Mouse (Mus musculus): Measurements from ENCODE around the gene Kcnk2.
A peak's percentile ranks its signal among the peaks of the same experiment; 100 is the strongest.
"Not testable (repeated sequence)": the region's sequence is repeated elsewhere in the genome, so short reads cannot be mapped to it uniquely, and the experiment has no call there.

Gene Kcnk2

DNA sequence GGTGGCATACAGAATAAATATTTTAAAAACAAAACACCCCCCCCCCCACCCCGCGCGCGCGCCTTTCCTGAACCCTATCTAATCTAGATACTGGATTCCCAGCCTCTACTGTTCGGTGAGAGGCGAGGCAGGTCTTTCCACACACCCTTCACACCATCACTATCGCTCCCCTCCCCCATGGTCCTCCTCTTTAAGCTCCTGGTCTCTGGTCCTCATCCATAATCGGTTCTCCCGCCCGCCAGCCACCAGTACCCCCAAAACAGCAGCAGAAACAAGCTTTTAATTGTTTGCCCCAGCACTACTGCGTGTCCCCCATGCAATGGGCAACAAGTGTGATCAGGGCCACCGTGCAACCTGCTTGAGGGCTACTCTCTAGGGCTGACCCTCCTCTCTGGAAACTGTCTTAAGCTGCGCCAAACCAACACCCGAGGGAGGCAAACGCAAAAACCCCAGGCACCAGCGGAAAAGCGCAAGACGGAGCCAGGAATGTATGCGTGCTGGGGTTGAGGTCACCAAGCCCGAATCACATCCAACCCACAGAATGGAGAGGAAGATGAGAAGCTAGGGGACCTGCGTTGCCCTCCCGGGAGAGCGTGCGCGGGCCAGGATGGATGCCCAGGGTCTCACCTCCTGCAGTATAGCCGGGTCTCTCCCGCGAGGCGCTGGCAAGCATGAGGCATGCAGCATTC lies 59.5 kb downstream of the Kcnk2 start:
- DNase-seq (ENCODE audit: low spot score) = no peak

DNA sequence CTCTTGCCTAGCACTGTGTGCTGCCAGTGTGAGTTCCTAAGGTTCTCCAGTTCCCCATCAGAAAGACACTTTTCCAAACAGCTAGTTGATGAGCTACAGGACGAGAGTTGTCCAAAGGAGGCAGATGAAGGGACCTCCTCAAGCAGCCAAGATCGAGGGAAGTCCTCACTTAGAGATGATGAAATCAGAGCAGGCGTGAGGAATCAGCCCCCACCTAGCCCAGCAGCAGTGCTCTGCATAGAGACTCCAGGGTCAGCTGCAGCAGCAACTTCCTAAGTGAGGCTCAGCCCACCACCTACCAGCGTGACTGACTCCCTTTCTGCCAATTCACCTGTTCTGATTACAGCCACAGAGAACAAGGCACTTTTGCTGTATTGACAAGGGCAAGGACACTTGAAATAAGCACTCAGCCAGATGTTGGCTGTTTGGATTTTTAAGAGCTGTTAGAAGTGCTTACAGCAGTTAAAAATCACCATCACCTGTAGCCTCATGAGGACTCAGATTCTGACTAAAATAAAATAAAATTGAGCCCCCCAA lies 60.6 kb downstream of the Kcnk2 start:
- DNase-seq (ENCODE audit: low spot score) = peak; percentile 61

DNA sequence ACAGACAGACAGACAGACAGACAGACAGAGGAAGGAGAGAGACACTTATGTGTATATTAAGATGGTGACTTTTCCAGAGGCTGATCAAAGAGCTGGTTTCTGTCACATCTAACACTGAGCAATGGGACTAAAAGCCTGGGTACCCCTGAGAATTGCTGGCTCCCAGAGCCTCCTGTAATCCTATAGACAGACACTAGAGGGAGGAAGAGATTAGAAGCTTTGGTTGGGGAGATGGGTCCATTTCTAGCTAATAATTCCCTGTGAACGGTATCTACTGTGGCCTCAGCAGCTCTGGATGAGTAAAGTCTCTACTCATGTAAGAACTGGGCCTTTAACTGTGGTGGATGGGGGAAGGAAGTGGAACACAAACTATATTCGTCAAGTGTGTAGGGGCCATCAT lies 86.2 kb downstream of the Kcnk2 start:
- DNase-seq (ENCODE audit: low spot score) = no peak

DNA sequence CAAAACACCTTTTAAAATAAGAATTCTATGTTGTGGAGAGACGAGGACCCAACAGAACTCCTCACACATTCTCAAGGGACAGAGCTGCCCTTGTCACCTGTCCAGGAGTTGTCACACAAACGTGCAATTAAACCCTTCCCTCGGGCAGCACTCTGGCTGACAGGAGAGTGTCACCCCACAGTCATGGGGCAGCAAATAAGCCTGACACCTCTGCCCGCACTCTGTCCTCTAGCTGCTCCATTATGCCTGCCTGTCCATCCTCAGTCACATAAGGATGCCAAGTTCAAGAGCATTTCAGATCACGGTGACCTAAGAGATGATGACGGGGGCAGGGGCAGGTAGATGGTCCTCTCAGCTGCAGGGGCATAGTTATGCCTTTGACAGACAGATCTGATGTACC lies 87.6 kb downstream of the Kcnk2 start:
- no peak for DNase-seq (ENCODE audit: low spot score)

DNA sequence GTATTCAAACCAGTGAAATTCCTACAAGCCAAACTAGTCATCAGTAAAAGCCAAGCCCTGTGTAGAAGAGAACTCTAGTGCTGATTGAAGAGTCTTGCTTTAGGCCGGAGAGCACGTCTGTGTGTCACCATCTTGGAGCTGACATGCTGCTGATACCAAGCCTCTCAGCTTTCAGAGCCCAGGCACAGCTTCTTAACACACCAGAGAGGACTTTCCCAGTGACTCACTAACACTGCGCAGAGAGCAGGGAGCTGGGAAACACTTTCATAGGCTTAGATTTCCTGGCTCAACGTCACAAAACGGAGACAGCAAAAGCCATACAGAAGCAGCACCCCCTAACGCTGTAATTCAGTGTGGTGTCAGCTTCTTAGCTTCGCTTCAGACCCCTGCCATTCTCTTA lies 88.3 kb downstream of the Kcnk2 start:
- no peak for DNase-seq (ENCODE audit: low spot score)

DNA sequence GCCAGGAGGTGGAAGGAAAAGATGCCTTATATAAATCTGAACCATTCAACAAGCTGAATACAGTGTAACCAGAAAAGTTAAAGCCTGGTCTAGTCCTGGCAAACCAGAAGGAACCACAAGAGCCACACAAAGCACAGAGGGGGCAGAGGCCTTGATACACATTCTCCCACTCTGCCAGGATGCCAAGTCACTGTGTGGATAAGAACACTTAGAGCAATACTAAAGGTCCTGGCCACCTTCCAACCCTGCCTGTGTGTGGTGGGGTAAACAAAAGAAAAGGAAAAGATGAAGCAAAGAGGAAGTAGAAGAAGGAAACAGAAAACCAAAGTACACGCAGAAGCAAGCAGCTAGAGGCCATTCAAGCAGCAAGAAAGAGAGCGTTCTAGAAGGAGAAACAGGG lies 91.9 kb downstream of the Kcnk2 start:
- DNase-seq (ENCODE audit: low spot score) = peak; percentile 53

DNA sequence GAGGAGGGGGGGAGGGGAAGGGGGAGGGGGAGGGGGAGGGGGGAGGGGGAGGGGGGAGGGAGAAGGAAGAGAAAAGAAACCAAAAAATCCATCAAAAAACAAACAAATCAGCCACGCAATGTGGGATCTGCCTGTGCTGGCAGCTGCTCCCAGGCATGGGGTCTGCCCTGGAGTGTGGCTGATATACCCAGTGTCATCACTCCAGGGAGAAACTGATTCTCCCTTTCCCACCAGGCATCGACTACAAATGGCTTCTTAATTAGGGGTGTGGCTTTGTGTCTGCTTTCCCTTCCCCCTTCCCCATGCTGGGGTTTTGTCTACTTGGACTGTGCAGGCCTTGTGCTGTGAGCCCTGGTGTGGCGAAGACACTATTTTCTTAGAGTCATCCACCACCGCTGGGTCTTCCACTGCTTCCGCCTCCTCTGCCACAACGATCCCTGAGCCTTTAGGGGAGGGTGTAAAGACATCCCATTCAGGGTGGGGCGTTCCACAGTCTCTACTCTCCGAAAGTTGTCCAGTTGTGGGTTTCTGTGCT lies 97.0 kb downstream of the Kcnk2 start:
- no peak for DNase-seq (ENCODE audit: low spot score)

DNA sequence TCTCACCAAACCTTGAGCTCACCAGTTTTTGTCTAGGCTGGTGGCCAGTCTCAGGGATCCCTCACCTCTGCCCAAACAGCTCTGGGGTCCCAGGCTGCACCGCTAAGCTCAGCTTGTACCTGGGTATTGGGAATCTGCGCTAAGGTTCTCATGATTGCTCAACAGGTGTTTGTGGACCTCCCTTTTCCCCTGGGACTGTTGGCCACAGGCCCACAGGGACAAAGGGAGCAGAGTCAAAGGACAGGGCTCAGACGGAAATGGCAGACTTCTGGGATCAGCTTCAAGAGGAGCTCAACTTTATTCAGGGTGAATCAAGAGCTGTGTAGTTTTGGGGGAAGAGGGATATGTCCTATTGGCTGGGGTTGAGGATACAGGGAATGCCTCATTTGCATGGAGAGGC lies 99.1 kb downstream of the Kcnk2 start:
- no peak for DNase-seq (ENCODE audit: low spot score)

DNA sequence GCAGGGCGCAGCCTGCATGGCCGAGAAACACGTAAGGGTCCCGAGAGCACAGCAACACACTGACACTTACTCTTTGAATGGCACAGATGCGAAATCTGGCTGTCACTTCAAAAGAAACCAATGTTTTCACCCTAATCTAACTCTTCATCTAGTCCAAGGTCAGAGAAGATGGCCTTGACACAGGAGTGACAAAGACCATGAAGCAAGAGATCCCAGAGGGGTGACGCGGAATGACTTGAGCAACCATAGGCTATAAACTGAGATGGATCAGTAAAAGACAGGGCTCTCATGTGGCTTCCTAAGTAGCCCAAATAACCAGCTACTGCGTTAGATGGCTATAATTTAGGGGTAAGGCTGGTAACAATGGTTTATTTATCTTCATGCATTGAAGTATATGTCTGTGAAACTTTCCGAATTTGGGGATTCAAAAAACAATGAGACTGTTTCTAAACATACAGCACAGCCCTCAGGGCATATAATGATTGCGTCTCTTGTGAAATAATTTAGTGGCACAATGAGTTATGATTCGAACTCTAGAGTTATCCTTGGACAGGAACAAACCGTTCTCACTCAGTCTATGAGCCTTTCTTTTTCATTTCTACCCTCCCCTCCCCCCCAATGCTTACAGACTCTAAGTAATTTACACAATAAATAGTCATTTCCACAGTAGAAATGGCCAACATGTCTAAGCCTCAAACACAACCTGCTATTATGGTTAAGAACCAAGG lies 108.2 kb downstream of the Kcnk2 start:
- DNase-seq (ENCODE audit: low spot score) = no peak

DNA sequence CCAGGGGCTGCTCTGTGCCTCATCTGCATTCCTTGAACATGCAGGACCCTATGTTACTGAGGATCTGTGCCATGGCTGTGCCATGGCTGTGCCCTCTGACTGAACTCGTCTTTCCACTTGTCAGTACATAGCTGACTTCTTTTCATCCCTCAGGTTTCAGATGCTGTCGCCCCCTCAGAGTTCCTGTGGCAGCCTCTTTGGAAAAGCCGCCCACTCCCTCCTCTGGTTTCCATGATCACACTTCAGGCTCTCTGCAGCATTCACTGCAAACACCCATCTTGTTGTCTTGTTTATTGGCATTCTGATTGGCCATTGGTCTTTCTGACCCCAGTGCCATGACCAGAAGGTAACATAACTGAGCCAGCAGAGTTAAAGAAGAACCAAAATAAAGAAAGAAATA lies 111.2 kb downstream of the Kcnk2 start:
- DNase-seq (ENCODE audit: low spot score) = no peak

DNA sequence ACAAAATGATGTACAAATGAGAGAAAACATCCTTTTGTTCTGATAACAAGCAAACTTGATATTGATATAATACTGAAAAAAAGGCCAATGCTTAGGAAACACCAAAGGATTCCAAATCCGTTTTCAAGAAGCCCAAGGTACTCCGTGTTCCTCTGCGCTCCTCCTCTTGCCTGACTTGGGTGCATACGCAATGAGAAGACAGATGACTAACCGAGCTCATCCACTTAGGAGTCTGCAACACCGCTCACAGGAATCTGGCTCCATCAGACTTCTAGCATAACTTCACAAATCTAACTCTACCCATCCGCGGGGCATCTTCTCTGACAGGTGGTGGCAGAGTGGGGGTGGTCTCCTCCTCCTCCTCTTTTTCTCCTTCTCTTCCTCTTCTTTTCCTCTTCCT lies 113.1 kb downstream of the Kcnk2 start:
- no peak for DNase-seq (ENCODE audit: low spot score)

DNA sequence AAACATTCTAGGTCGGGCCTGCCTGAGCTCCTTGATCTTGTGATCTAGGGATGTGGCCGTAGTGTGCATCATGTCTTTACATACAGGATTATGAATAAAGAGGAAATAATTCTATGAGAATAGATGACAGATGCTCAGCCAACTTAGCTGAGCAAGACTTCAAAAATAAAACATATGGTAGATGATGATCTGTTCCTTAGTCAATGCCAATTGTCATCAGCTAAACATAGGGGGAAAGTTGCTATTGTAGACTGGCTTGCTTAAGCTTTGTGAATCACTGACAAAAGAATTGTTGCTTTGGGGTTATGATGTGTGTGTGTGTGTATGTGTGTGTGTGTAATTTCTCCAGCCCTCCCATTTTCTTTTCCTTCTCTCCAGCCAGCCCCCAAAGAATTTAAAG lies 129.8 kb downstream of the Kcnk2 start:
- no peak for DNase-seq (ENCODE audit: low spot score)

DNA sequence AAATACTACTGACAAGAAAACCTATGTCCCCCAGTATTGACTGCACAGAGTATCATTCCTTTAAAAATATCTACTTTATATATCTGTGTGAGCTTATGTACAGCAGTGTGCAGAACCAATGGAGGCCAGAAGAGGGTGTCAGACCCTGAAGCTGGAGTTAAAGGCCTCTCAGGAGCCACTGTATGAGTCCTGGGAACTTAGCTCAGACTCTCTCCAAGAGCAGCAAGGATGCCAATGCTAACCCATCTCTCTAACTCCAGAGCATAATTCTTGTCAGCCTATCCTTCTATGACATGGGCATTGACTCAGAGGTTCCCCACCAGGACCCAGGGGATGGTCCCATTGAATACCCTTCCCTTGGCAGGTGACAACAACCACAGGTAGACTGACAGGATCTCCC lies 148.4 kb downstream of the Kcnk2 start:
- no peak for DNase-seq (ENCODE audit: low spot score)

DNA sequence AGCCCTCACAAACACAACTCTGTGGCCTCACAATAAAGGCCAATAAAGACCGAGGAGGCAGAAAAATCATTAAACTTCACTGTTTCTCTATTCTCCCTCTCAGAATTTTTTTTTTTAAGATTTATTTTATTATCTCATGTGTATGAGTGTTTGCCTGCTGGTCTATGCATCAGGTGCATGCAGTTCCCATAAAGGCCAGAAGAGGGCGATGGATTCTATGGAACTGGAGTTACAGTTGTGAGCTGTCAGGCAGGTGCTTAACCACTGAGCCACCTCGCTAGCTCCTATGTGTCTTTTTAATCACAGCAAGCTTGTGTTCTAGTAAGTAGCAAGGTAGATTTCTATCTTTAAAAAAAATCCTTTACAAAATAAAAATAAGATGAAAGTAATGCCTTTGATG lies 148.9 kb downstream of the Kcnk2 start:
- DNase-seq (ENCODE audit: low spot score) = no peak

DNA sequence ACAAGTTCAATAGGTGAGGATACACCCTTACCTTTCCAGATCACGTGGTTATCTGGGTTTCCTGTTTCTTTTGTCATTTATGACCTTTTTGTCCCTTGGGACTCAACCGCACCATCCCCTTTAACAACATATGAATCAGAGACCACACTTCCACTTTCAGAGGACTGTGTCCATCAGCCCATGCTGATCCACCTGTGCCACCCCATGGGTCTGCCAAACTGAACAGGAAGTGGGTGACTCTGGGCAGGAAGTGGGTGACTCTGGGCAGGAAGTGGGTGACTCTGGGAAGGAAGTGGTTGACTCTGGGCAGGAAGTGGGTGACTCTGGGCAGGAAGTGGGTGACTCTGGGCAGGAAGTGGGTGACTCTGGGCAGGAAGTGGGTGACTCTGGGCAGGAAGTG lies 158.9 kb downstream of the Kcnk2 start:
- not testable (repeated sequence) for DNase-seq (ENCODE audit: low spot score)

DNA sequence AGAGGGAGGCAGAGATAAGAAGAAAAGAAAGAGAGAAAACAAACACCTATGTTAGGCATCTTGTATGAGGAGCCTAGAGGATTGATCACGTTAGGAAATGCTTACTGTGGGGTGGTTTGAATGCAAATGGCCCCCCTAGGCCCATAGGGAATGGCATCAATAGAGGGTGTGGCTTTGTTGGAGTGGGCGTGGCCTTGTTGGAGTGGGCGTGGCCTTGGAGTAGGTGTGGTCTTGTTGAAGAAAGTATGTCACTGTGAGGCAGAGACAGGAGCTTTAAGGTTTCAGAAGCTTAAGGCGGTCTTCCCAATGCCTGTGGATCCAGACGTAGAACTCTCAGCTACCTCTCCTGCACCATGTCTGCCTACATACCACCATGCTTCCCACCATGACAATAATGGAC lies 166.8 kb downstream of the Kcnk2 start:
- DNase-seq (ENCODE audit: low spot score) = no peak

DNA sequence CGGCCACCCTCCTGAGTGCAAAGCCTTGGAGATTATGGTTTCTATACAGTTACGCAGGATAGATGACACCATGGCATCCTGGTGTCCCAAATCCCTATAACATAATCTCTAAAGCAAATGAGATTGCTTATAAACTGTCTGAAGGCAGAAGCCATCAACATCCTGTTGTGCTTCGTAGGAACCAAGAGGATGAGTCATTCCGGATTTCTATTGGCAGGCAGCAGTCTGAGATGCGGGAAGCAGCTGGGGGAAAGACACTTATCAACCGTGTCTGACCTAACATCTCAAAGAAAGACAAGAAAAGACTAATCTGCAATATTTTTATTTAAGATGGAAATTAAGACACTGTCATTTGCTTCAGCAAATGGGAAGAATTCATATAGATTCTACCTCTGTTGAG lies 169.2 kb downstream of the Kcnk2 start:
- DNase-seq (ENCODE audit: low spot score) = no peak

DNA sequence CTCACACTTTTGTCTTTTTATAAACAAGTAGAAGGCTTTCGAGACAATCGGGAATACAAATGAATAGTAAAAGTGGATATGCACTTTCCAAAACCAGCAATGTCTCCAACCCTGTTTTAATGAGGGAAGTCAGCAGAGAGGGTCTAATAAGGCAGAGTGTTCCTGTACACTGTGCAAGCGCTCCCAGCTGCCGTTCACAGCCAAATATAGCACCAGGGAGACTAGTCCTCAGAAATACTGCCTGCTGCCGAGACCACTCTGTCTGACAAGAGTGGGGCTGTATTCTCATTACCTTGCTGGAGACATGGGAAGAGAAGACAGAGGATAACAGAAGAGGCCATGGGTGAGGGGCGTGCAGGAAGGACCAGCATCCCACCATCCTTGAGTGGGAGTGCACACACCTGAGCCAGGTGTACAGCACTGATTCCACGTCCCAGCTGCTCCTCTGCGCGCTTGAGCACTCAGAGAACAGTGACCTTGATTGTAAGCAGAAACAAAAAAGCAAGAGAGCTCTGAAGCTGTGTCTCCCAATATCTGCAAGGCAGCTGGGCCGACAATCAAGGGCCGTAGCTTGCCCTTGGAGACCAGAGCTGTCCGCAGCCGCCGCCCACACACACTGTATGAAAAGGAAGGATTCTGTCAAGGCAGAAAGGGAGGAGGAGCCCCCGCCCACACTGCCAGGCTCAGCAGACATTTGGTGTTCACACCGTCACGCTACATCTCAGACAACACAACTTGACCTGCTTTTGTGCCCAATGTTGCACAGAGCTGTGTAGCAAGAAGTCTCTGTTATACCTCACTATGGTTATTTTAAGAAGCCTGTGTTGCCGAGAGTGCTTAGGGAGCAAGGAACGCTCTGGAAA lies 173.6 kb downstream of the Kcnk2 start:
- no peak for DNase-seq (ENCODE audit: low spot score)

DNA sequence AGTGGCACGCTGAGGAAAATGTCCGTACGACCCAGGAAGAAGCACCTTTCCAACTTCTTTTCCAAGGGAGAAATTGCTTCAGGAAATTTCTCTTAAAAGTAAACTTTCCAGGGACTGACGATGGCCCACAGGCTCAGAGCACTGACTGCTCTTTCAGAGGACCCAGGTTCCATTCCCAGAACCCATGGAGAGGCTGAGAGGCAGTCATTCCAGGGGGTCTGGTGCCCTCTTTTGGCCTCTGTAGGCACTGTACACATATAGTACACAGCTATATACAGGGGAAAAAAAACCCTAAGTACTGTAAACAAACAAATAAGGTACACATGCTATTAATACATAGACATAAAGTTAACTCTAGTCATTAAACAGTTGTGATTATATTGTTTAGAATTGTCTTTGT lies 174.6 kb downstream of the Kcnk2 start:
- DNase-seq (ENCODE audit: low spot score) = no peak

DNA sequence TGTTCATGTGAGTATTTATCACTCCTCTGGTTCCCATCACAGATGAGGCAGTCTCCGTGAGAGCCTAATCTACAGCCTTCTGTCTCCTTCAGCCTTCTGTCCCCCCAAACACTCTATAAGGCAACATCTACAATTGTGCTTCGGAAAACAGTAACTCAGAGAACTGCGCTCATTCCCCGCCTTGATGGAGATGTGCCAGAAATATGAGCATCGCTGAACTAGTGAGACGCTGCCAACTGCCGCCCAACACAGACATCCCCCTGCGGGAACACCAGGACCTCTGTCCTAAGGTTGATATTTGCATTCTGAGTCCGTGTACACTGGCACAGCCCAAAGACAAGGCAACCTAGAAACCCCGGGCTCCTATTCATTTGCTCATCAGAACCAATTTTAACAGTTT lies 183.0 kb downstream of the Kcnk2 start:
- no peak for DNase-seq (ENCODE audit: low spot score)

DNA sequence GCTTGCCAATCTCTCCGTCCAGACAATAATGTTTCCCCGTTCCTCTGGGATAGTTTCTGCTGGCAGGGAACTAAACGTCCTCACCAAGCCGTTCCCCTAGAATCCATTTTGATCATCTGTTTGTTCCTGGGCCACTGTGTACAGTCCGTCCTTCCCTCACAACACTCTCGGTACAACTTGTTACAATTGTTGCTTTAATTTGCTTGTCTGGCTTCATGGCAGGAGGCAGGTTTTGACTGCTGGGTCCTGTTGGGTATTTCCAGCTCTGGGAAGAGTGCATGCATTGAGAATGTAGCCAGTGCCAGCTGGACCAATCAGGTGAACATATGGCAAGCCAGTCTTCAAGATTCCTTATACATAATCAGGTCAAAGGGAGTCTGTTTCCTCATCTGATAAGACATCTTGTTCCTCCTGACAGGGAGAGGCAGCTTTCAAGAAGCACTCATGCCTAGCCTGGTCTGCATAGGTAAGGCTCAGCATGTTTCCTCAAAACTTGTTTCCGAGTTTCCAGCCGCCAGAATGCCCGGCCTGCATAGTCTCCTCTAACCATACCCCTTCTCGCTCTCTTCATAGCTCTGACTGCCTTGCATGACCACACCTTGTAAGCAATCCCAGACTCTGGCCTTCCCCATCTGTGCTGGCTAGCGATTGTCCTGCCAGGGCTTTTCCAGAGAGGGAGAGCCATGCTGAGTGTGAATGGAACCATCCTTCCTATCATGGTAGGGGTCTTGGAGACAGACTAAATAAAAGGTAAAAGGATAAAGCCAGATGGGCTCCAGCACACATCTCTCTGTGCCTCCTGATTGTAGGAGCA lies 184.1 kb downstream of the Kcnk2 start:
- DNase-seq (ENCODE audit: low spot score) = no peak

DNA sequence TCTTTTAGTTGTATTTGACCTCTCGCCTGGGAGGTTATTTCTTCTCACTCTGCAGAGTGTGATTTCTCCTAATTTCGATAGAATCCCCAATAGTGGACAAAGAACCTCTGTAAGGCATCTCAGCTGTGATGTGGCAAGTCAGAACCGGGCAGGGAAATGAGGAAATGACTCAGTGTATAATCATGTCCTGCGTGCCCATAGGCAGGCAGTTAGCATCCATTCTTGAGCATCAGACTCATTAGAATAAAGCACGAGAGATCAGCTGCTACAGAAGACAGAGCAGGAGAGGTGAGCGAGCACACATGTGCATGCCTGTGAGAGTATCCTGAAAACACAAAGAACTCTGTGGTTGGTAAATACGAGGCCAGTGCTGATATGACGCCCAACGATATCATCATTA lies 186.9 kb downstream of the Kcnk2 start:
- DNase-seq (ENCODE audit: low spot score) = no peak
